Mouse (Mus musculus): ENCODE measurements at regions not wholly inside any gene's neighbourhood (a gene's known extent, or its start where the extent isn't known, plus 50 kb on each side); places are given as distances from the start of the nearest gene placed in this dataset.

DNA sequence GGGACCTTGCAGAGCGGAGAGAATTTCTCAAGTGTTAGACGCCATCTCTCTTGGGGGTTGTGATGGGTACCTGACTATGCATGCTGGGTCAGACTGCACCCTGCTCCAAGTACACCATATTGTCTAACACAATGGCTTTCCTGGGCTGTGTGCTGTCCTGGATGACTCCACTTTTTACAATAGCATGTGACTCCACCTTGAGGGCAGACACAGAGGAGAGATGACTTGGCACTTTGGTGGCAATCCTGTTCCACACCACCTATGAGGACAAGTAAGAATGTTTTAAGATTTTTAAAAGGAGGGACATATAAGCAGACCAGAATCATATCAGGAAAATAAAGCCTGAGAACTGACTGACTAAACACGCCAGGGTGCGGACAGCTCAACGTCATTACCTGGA is 254.5 kb upstream of the Rnaseh2b start:
- TF ChIP-seq CTCF (IDR thresholded peaks at IDR 0.05; ENCODE audit: borderline replicate concordance, control insufficient read depth, extremely low read depth, insufficient read depth, low read length, poor library complexity): no peak
- no peak for TF ChIP-seq POLR2A (IDR thresholded peaks at IDR 0.05; ENCODE audit: control insufficient read depth, extremely low read depth, insufficient read depth, low read length, poor library complexity)

Measured in thymus, adult 2 months (tissue).